Mouse (Mus musculus) kidney, postnatal 25 days (tissue): ENCODE measurements at regions not wholly inside any gene's neighbourhood (a gene's known extent, or its start where the extent isn't known, plus 50 kb on each side); places are given as distances from the start of the nearest gene placed in this dataset.
A peak's percentile ranks its signal among the peaks of the same experiment; 100 is the strongest.

Source experiments
- DNase-seq, 2 experiments: peaks; one replicate each; pipeline ENCODE4 v3.0.0; 2021; ENCODE audit warnings: mixed read lengths in 2 of 2

DNA sequence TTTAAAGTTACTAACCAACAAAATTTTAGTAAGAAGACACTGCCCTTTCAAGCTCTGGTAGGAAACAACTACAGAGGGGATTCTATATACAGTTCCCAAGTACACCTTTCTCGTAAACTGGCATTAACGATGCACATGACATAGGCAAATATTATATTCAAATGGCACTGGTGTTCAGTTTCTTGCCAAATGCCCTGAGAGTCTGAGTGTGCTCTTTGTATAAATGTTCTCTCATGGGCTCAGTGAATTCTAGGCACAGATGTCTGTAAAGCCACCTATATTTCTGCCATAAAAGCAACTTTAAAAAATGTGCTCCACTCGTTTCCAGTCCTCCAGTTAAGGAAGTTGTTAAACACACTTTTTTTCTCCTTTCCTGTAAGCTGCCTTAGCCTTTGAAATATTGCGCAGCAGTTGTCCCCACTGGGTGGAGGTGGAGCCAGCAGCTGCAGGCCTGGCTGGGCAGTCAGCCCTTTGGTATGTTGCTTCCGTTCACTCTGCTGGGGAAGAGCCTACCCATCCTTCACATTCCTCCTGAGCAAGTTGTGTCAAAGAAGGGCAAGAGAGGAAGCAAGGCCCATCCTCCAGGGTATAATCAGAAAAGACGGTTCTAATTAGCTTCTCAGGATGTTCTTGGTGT lies 347.4 kb upstream of the Actbl2 start:
- peak; percentile 58 to 82 for DNase-seq

DNA sequence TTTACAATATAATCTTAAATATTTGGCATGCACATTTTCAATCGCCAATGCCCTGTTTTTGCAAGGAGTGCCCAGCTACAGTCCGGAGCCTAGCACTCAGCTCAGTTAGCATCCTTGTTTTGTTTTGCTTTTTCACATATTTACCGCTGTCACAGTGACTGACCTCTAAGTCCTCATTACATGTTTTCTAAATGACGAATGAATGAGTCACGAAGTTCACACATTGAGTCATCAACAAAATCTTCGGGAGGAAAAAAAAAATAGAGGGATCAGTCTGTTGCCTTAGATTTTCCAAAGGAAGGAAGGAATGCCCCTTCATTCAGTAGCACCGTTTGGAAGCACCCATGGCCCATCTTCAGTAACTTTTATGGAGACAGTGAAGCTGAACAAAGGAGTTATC lies 342.9 kb upstream of the Actbl2 start:
- no peak for DNase-seq

DNA sequence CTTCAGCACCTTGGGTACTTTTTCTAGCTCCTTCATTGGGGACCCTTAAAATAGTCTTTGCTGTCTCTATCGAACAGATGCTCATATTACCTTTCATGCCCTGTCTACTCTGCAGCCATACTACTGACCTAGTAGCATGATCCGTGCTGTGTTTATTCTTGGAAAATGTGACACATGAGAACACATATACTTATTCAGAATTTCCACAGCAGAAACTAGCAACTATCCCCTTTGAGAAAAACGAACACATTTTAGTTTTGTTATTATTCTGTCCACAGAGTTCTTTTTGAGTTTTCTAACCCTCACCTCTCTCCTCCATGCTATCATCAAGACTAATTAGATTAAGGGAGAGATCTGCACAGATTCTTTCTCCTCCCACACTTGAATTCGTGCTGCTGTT lies 341.6 kb upstream of the Actbl2 start:
- DNase-seq, result no peak

DNA sequence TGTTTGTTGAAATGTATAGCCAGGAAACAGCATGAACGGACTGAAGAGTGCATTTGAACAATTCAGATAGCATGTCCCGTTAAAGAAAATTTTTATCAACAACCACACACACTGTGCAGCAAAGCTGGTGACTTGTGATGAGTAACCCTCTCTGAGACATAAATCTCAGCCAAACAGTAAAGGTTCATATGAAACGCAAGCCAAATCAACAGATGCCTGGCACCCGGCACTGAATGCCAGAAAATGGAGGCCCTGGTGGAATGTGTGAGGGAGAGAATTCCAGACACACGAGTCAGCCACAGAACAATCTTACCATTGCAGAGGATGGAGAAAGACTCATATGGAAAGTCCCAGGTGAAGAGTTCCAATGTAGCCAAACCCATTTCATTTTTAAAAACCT lies 341.1 kb upstream of the Actbl2 start:
- DNase-seq, result no peak

DNA sequence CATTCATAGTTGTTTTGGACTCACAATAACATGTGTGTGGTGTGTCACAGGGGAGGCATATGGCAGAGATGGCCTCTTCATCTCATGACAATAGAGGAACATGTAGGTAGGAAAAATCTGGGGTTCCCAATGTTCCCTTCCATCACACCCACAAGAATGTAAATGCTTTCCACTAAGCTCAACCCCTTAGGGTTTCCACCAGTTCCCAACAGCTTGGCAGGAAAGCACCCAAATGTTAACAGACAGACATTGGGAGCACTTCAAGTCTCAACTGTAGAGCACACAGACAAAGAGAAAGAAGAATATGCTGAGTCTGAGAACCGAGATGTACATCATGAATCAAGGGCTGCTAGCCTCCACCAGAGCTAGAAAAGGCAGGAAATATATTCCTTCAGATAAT lies 339.7 kb upstream of the Actbl2 start:
- DNase-seq, result no peak

DNA sequence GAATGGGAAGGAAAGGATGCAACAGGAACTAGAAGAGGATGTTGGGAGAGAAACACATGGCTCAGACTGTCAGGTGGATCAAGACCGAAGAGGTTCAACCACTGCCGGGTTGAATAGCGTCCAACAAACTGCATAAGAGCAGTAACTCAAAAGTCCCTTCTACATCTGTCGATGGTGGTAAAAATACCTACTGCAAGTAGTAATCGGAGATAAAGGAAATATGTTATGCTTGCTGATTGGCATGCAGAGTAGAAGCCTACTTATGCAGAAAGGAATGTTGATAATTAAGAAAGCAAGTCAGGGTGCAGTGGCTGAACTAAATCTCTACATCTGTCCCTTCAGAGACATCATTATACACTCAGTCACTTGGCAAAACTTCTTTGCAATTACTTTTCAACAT lies 330.9 kb upstream of the Actbl2 start:
- no peak for DNase-seq

DNA sequence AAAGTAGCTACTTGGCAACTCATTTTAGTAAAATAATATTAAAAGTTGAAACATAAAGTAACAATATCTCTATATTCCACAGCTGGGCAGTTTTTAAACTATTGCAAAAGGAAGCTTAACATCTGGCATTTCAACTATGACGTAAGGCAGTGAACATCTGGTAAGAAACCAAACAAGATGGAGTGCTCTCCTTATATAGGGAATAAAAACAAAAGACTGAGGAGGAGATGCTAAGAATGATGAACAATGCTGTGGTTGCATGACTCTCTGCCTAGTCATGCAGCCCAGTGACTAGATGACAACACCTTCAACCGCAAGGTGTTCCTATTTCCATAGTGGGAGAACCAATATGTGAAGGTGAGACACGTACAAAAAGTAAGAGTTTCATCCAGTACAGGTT lies 329.9 kb upstream of the Actbl2 start:
- no peak for DNase-seq

DNA sequence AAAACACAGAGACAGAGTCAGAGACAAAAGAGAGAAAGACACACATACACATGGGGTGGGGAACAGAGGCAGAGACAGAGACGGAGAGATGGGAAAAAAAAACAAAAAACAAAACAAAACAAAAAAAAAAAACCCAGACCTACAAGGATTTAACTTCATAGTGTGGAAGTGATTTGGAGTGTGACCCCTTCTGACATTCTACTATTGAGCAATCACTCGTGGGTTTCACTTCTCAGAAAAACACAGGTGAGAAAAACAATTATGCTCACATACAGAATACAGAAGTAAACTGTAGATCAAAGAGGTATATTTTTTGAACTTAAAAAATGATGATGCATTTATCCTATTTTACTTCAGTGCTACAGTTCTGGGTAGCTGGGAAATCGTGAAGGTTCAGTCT lies 326.7 kb upstream of the Actbl2 start:
- DNase-seq, result no peak

DNA sequence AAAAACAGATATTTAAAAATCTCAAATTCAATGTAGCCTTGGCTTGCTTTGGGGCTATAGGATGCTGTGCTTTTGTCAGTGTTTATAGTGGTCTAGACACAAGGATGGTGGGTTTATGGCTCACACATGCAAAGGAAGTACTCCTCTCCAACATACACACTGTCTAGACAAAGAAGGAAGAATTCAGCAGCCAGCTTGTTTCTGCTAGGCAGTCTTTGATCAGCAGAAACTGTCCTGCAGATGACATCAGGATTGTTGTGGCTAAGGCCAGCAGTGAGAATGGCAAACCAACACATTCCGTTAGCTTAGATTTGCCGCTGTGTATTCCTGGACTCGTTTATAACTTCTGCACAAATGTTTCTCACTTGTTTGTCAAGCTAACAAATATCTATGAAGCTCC lies 325.9 kb upstream of the Actbl2 start:
- DNase-seq, result no peak

DNA sequence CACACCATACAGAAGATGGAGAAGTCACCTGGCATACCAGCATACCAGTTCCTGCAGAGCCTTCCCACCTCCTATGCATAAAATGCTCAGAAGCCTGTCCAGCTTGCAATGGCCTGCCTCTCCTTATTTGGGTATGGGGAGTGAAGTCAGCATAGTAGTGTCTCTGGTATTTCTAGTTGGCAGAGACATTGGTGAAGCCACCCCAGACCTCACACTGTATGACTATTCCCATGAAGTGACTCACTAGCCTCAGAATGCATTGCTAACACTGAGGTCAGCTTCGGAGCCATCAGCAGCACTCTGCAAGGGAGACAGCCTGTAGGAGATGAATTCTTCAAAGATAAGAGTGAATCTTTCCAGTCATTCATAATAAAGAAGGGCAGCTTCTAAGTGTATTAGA lies 325.2 kb upstream of the Actbl2 start:
- DNase-seq, result no peak

DNA sequence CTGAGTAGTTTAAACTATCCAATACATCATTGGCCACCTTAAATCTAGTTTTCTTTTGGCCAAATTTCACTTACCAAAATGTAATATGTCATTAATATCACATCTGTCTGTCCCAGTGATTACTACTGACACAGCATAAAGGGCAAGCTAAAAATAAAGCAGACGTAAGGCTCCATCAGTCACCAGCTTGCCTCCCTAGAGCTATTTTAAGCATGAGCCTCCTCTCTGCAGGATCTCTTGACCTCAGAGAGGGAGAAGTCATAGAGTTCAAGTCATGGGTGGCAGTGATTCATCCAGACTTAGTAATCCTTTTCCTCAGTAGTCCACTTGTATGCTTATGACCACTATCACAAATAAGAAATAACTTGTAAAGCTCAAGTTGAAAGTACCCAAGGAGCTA lies 313.2 kb upstream of the Actbl2 start:
- DNase-seq, result no peak

DNA sequence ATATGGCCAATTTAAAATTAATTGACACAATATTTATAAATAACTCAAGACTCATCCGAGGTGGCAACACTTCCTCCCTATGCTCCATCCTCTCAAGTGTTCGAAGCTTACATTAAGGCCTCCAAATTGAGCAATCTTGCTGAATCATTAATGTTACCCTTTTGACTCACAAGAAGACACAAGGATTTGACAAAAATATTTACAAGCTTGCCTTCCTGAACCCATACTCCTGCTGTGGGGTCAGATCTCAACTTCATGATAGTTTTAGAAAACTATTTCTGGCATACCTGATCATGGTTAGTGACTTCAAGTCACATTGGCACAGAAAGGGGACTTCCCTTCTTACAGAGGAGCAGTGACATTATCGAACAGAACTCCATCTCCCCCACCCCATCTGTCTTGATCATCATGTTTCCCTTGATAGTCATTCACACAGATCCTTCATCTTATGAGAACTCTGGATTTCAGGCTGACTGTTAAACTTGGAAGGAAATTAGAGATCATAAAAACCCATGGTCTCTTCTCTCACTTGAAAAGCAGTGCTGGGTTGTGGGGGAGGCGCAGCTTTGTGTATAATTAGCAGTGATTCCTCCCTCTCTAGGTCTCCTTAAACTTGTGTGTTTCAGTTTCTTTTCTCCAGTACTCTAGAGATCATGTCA lies 311.7 kb upstream of the Actbl2 start:
- no peak for DNase-seq

DNA sequence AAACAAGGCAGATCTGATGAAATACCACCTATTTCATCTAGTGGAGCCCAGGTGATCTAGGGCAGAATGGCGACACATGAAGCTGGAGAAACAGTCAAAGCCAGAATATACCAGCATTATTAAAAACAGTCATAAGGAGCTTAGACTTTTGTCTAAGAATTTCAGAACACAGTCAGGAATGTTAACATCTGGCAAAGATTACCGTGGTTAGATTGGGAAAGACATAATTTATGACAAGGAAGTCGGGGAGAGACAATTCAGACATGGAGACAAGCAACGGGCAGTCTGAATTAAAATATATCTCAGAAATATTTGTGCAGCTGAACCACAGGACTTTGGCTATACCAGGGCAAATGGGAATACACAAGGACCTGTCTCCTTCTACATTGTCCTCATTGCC lies 310.8 kb upstream of the Actbl2 start:
- no peak for DNase-seq

DNA sequence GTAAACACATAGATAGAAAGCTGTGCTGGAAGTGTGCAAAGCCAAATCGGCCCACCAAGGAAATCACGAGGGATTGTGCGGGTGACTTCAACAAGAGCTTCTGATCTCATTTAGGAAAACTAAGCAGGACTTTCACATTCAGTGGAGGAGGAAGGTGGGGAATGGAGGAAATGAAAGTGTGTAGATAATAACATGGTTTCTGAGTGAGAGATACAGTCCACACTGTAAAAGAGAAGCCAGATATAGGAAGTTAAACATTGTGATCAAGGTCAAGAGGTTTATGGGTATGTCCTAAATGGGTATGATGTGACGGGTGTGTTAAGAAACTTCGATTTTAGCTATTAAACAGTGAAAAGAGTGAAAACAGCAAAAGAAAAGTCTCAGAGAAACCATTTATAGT lies 310.1 kb upstream of the Actbl2 start:
- DNase-seq, result no peak

DNA sequence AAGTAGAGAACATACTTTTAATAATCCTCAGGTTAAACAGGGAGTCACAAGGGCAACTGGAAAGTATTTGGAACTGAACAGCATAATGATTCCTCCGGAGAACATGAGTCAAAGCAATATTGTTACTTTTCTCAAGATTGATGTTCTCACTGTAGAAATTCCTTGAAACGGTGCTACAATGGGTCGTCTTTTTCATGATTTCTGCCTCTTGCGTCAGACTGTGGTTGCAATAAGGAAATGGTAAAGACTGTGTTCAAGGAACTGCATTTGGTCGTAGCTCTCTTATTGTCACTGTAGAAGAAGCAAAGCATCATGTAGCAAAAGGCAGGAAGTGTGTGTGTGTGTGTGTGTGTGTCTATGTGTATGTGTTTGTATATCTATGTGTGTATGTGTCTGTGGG lies 294.6 kb upstream of the Actbl2 start:
- DNase-seq, result no peak

DNA sequence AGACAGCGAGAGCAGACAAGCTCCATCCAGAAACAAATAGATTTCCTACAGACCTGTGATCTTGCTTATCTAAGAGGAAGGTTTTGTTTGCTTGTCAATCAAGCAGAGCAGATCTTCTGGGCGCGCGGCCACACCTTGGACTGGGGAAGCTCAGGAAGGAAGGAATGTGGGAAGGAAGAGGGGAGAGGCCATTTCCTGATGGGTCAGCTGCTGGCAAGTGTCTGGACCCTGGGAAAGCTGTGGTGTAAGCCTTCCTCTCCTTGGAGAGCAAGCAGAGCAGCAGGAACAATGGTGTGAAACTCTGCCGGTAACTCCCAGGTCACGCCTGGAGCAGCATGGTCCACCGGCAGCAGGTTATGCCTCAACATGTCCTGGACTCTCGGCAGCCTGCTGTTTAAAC lies 287.7 kb upstream of the Actbl2 start:
- DNase-seq, result peak; percentile 27 to 57

DNA sequence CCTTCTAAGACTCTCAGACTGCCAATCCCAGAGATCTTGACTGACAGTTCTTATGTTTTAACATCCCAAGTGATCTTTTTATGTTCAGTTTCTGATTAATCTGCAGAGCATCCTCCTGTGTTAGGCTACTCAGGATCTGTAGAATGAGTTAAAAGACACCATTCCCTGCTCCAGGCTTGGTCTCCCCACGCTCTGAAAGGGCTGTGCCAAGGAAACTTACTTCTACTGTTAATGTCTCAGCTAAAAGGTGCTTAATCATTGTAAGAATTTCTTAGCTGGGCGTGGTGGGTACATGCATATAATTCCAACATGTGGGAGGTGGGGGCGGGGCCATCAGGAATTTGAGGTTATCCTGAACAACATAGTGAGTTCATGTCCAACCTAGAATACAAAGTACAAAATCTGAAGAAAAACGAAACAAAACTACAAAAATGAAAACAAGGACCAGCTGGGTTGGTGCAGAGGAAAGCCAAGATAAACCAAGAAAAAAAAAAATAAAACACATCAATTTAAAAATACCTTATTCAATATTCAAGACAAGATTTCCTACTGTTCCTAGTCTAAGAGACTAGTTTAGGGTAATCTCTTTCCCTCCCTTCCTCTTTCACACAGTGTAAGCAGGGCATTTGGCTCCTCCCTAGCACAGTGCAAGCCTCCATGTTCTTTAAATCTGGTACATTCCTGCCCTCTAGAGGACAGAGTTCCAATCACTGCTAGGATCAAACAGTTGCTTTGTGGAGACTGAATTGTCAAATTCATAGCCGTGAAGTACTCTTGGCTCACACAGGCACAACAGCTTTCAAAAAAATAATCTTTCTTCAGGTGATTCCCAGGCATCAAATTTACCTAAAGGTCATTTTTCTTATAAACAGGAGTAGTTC lies 286.9 kb upstream of the Actbl2 start:
- DNase-seq, result peak; percentile 72 to 81

DNA sequence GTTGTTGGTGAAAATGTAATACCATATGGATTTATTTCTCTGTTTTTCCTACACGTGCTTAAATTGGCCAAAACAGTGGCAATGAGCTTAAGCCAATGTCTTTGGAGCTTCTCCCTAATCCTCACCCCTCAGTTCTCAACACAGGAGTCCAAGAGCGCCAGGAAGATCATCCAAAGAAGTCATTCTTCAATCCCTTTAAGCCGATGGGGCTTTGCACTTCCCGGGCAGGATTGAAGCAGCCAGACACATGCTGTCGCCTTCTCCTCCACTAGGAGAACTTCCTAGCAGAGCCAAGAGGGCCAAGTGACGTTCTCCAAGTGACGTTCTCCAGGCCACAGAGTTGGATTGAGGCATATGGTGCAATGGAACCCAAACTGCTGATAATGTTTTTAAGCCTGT lies 286.3 kb upstream of the Actbl2 start:
- DNase-seq, result peak in 1 of 2 experiments; percentile 31

DNA sequence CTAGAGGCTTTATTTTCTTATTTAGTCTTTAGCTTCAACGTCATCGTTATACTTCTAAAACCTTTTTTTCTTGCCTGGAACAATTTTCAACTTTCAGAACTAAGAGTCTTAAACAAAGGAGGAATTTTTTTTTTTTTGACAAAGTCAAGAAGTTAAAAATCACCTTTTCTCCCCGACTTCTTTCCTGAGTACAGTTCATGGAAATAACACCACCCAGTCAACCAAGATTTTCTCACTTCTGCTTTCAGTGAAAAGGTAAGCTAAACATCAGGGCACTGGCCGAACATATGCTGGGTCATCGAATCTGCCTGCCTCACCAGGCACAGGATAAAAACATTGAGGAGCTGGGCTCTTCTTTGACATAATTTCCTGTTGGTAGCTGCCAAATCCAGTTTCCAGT lies 277.4 kb upstream of the Actbl2 start:
- DNase-seq, result no peak

DNA sequence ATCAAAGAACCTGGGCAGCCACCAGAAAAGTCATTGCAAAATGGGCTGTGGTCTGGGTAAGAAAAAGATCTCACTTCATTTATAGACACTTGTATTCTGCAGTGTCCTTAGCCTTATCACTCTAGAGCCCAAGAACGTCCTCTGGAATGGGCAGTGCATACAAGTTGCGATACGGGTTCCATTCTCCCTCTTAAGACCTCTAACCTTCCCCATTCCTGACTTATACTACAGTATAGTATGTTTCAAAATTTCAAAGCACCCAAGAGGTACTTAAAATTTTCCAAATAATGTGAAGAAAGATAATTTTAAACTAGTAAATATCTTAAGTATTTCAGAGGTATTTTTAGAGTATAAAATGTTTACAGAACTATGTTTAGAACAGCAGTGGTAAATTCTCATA lies 276.8 kb upstream of the Actbl2 start:
- DNase-seq, result no peak

DNA sequence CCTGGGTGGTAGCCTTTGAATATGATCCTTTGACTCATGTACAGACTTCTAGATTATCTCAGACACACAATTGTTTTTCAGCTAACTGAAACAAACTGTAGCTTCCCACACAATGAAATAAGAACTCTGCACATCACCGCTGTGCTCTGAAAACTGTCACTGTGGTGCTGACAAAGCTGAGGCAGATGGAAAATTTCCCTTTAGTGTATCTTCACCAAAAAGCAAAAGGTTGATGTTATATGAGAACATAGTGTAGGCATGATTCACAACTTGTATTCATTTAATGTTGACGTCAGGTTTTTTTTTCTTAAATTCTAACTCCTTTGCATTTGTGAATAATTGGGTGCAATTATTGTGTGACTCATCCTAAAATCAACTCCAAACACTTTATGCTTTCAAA lies 264.1 kb upstream of the Actbl2 start:
- DNase-seq, result no peak

DNA sequence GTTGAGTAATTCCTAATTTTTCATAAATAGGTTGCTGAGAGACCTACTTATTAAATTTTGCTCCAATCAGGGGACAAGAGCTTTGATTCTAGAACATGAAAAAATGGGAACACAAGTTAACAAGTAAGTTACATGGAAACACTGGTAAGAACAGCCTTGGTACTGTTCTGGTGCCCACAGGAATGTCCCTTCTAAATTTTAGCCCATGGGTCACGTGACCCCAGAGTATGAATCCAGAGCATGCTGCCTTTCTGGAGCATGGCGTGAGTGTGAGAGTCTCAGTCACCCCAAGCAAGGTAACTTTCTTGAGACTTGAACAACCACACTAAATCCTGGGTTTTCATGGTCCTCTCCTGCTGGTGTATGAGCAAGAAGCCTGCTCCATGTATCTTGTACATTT lies 263.7 kb upstream of the Actbl2 start:
- no peak for DNase-seq

DNA sequence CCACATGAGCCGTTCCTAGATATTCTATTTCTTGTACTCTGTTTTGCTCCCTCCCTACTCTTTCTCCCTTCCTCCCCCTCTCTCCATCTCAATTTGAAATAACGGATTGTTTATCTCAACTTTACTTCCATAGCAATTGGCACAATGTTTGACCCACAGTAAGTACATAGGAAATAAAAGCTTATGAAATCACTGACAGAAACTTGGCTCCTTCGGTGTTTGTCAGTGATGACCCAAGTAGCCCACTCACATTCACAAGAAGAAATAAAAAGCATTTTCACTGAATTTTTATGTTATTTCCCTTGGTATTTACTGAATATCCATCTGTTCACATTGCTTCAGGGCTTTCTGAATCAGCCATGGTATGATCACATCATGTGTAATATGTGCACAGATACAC lies 260.2 kb upstream of the Actbl2 start:
- no peak for DNase-seq

DNA sequence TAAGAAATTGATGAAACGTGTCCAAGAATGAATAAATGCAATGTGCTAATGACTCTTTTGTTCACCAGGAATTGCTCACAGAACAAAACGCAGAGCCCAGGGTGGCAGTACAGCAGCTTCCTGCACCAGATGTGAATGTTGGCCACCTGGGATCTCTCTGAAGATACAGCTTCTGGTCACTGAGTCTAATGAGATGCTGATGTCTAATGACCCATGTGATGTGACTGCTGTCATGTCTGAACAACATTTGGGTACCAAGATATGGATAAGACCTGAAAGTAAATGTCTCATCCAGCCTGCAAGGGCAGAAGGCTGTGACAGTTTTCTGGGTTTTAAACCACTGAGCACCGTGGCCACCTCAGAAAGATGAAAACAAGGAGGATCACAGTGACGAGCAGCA lies 252.1 kb upstream of the Actbl2 start:
- no peak for DNase-seq
